Mouse (Mus musculus) liver, embryonic 14.5 days (tissue): ENCODE results near the gene Dync1li1.

ENCODE experiments used
- CTCF ChIP-seq: IDR thresholded peaks from 2 replicates; pipeline ENCODE4 v1.5.1; 2016; ENCODE audit warnings: antibody characterized with exemption, low read depth, control low read depth
- EP300 ChIP-seq: IDR thresholded peaks from 2 replicates; pipeline ENCODE4 v1.6.1; 2016; ENCODE audit warnings: antibody characterized with exemption, low read depth

DNA sequence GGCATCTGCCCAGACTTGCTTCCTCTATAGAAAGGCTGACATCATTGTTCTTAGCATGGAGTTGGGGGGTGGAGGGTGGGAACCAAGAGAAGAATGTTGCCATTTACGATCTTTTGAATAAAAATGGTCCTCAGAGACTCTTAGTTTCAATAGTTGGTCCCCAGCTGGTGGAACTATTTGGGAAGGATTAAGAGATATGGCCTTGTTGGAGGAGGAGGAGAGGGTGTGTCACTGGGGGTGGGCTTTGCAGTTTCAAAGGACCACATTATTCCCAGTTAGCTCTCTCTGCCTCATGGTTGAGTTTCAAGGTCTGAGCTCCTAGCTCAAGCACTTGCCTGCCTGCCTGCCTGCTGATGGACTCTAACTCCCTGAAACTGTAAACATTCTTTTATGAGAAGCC, 16.6 kb upstream of the Dync1li1 start:
- TF ChIP-seq CTCF: no peak
- TF ChIP-seq EP300: no peak
